Mouse (Mus musculus) brown adipose tissue, adult 24 weeks (tissue): ENCODE measurements around the gene Muc2. TPM values are rescaled to one million over a fixed set of nuclear protein-coding genes. Genes with fewer than 3 reads are reported as not detected.

Source experiments
- H3K27ac ChIP-seq: fragments of 200-500 bp; replicated peaks from 2 replicates; pipeline ENCODE4 v1.5.1; 2012; ENCODE audit warnings: low read depth, mild to moderate bottlenecking, low read length
- H3K4me1 ChIP-seq: fragments of 200-500 bp; 2 replicates; pipeline ENCODE4 v1.6.1; 2012; ENCODE audit warnings: low read length, mixed read lengths; ENCODE audit not compliant: control insufficient read depth, insufficient read depth, insufficient read length
- H3K4me3 ChIP-seq: fragments of 200-500 bp; 2 replicates; pipeline ENCODE4 v1.5.1; 2012; ENCODE audit warnings: low read depth, mild to moderate bottlenecking, low read length, moderate library complexity; ENCODE audit not compliant: insufficient read depth
- polyA plus RNA-seq: library from polyadenylated mRNA; stranded (reverse); fragments of >200 nt; gene quantifications from 2 replicates; pipeline ENCODE4 v1.2.4, GENCODE M21; 2012; ENCODE audit not compliant: missing spikeins, insufficient read depth, insufficient read length

Gene Muc2
- polyA plus RNA-seq, 1 experiment, result not detected

DNA sequence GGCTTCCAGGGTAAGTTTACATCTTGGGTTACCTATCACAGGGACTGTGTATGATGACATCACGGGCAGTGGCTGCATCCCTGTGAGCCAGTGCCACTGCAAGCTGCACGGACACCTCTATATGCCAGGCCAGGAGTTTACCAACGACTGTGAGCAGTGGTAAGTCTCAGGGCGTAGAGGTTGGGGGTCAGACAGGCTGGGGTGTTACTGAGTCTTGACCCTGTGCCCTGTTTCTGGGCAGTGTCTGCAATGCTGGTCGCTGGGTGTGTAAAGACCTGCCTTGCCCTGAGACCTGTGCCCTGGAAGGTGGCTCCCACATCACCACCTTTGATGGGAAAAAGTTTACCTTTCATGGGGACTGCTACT is 4.1 kb downstream of the Muc2 start:
- Histone ChIP-seq H3K4me1 (no peaks in the 10 kb centered on the region), H3K27ac (no peak overlapping the region), H3K4me3 (no peak overlapping the region)

DNA sequence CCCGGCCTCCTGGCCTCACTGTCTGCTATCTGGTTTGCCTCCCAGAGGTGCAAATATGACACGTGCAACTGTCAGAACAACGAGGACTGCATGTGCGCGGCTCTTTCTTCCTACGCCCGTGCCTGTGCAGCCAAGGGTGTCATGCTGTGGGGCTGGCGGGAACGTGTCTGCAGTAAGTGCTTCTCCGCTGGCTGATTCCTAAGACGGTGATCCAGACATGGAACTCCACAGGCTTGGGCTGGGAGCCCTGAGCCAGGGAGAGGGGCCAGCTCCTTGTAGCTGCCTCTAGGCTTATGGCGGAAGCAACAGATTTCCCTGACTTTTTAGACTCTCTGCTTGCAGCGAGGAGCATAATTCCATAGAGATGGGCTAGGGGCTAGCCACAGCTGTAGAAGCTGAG is 6.4 kb downstream of the Muc2 start:
- Histone ChIP-seq H3K27ac (no peak overlapping the region), H3K4me1 (peaks cover 8% of the 10 kb centered on the region), H3K4me3 (no peak overlapping the region)

- no peak overlapping the region for H3K27ac ChIP-seq
- H3K4me1 ChIP-seq, result peaks cover 8% of the 10 kb centered on the region
Measured at GRCm38 (mm10) chr7:141699556-141700220, 9.5 kb downstream of the Muc2 start.

DNA sequence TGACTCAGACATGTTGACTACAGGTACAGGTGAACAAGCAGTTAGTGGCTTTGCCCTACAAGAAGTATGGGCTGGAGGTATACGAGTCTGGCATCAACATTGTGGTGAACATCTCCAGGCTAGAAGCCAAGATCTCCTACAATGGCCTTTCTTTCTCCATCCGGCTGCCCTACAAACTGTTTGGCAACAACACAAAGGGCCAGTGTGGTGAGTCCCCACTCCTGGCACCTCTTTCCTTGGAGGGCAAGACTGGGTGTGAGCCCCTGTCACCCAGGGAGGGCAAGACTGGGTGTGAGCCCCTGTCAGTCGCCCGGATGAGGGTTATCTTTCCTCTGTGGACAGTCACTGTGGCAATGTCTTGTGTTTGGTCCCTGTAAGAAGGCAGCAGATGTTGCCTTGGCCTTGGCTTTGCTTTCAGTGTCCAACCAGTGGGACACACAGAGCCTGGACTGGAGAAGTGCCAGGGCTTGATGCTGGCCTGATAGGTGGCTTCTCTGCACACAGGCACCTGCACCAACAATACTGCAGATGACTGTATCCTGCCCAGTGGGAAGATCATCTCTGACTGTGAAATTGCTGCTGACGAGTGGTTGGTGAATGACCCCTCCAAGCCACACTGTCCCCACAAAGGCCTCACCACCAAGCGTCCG is 57.4 kb downstream of the Muc2 start:
- H3K4me3 ChIP-seq, result no peak overlapping the region
- H3K4me1 ChIP-seq, result no peaks in the 10 kb centered on the region
- H3K27ac ChIP-seq, result no peak overlapping the region

More at GRCm38 (mm10) chr7:141699556-141700220, 9.5 kb downstream of the Muc2 start:
- no peak overlapping the region for H3K4me3 ChIP-seq

- H3K4me3 ChIP-seq, result no peak overlapping the region
- no peak overlapping the region for H3K27ac ChIP-seq
- no peaks in the 10 kb centered on the region for H3K4me1 ChIP-seq
Measured at GRCm38 (mm10) chr7:141752513-141752912, 62.4 kb downstream of the Muc2 start.

DNA sequence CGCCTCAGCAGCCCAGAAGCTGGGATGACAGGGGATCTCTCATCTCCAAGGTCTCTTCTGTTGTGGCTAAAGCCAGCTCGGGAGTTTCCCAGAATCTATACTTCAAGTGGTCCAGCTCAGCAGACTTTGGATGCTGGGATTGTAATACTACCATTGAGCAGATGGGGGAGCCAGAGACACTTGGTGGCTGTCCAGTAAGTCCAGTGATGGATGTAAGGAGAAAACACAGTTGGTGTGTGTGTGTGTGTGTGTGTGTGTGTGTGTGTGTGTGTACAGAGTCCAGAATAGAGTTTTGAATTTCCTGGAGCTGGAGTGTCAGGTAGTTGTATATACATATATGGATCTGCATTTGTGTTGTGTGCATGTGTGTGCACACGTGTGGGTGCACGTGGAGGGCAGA is 65.7 kb downstream of the Muc2 start:
- H3K4me1 ChIP-seq, result no peaks in the 10 kb centered on the region
- no peak overlapping the region for H3K4me3 ChIP-seq
- H3K27ac ChIP-seq, result no peak overlapping the region

GRCm38 (mm10) chr7:141758291-141758690 is 68.2 kb downstream of the Muc2 start:
- Histone ChIP-seq H3K4me3 (no peak overlapping the region), H3K4me1 (no peaks in the 10 kb centered on the region), H3K27ac (no peak overlapping the region)

DNA sequence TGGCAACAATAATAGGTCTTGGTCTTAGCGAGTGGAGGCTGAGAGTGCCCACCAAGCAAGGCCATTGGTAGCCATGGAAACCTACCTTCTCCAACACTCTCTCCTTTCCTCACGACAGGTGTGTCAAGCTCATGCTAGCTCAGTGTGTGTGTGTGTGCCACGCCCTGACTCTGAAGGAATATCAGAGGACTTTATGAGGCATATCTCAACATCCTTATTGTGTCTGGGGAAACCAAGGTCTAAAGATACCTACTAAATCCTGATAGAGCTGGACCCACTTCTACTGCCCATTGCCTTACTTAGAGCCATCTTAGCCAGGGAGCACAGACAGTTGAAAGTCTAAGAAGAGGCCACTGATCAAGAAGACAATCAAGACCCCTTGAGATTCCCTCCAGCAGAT is 80.4 kb downstream of the Muc2 start:
- H3K4me3 ChIP-seq, result no peak overlapping the region
- H3K27ac ChIP-seq, result no peak overlapping the region
- H3K4me1 ChIP-seq, result peaks cover under 1% of the 10 kb centered on the region; the same call in 1 of the 2 replicates

GRCm38 (mm10) chr7:141770988-141771387 is 80.8 kb downstream of the Muc2 start:
- Histone ChIP-seq H3K4me3 (no peak overlapping the region), H3K27ac (no peak overlapping the region), H3K4me1 (no peaks in the 10 kb centered on the region)

- Histone ChIP-seq H3K4me1 (no peaks in the 10 kb centered on the region), H3K27ac (no peak overlapping the region), H3K4me3 (no peak overlapping the region)
Measured at GRCm38 (mm10) chr7:141772058-141772557, 82.0 kb downstream of the Muc2 start.

DNA sequence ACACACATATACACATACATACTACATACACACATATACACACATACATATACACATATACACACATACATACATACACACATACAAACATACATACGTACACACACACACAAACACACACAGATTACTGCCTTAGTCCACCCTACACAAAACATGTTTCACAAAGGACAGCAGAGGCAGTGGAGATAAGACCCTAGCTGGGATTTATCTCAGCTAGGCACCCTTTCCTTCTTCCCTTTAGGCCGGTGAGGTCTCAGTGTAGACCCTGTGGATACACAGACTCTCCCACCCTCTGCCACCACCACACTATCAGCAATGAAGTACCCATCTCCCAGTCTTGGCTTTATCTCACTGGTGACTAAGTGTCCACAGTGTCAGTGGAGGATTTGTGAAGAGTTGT is 84.7 kb downstream of the Muc2 start:
- Histone ChIP-seq H3K27ac (no peak overlapping the region), H3K4me1 (no peaks in the 10 kb centered on the region), H3K4me3 (no peak overlapping the region)

DNA sequence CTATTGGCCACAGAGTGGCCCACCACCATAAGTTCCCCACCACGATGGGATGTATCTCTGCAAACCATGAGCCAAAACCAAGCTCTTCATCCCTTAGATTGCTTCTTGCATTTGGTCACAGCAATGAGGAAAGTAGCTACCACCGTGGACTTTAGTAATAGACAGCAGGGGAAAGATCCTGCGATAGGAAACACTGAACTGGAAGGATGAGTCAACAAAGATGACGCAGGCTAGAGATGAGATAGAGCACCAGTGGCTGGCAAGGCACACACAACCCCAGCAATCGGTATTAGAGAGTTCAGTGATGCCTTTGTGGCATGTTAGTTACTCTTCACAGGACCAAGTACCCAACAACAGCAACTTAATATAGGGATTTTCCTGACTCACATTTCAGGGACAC is 86.1 kb downstream of the Muc2 start:
- H3K4me1 ChIP-seq, result no peaks in the 10 kb centered on the region
- no peak overlapping the region for H3K4me3 ChIP-seq
- no peak overlapping the region for H3K27ac ChIP-seq

GRCm38 (mm10) chr7:141788677-141789452 is 98.7 kb downstream of the Muc2 start, which contains the start of gene Muc5ac:
Gene Muc5ac, plus strand, starts transcription at chr7:141788972.
- H3K4me1 ChIP-seq, result no peaks in the 10 kb centered on the region
- H3K27ac ChIP-seq, result no peak within 1 kb of the TSS
- no peak within 1 kb of the TSS for H3K4me3 ChIP-seq

- Histone ChIP-seq H3K4me3 (no peak overlapping the region), H3K4me1 (no peaks in the 10 kb centered on the region), H3K27ac (no peak overlapping the region)
Measured at GRCm38 (mm10) chr7:141794251-141794650, 104.1 kb downstream of the Muc2 start.

GRCm38 (mm10) chr7:141803206-141803605 is 113.1 kb downstream of the Muc2 start:
- no peaks in the 10 kb centered on the region for H3K4me1 ChIP-seq
- H3K4me3 ChIP-seq, result no peak overlapping the region
- no peak overlapping the region for H3K27ac ChIP-seq
